Mouse (Mus musculus) urinary bladder, postnatal 10 days (tissue): ENCODE measurements around the gene Arhgef15.
A peak's percentile ranks its signal among the peaks of the same experiment; 100 is the strongest.

Experiments
- DNase-seq: peaks from one replicate; pipeline ENCODE4 v3.0.0; 2022; ENCODE audit warnings: low spot score

The Arhgef15 gene

GRCm38 (mm10) chr11:68914566-68914965 is 42.7 kb downstream of the Arhgef15 start:
- no peak for DNase-seq

- no peak for DNase-seq
Measured at GRCm38 (mm10) chr11:68911531-68912177, 45.6 kb downstream of the Arhgef15 start.

- DNase-seq: no peak
Measured at GRCm38 (mm10) chr11:68908846-68909503, 48.3 kb downstream of the Arhgef15 start.

- no peak for DNase-seq
Measured at GRCm38 (mm10) chr11:68907251-68907650, 50.0 kb downstream of the Arhgef15 start.

GRCm38 (mm10) chr11:68906461-68906790 is 50.9 kb downstream of the Arhgef15 start:
- no peak for DNase-seq

- no peak for DNase-seq
Measured at GRCm38 (mm10) chr11:68905665-68906460, 51.4 kb downstream of the Arhgef15 start.

- DNase-seq: no peak
Measured at GRCm38 (mm10) chr11:68905138-68905531, 52.1 kb downstream of the Arhgef15 start.

GRCm38 (mm10) chr11:68904375-68905137 is 52.7 kb downstream of the Arhgef15 start:
- DNase-seq: no peak

- DNase-seq: no peak
Measured at GRCm38 (mm10) chr11:68903775-68904174, 53.5 kb downstream of the Arhgef15 start.

- no peak for DNase-seq
Measured at GRCm38 (mm10) chr11:68902823-68903222, 54.5 kb downstream of the Arhgef15 start.

GRCm38 (mm10) chr11:68902367-68902766 is 54.9 kb downstream of the Arhgef15 start:
- no peak for DNase-seq

- DNase-seq: no peak
Measured at GRCm38 (mm10) chr11:68902047-68902364, 55.3 kb downstream of the Arhgef15 start.

- DNase-seq: peak; percentile 96
Measured at GRCm38 (mm10) chr11:68901351-68902046, 55.8 kb downstream of the Arhgef15 start, which contains the start of gene Rpl26. TSS of gene Rpl26 (plus strand) at chr11:68901583.

- no peak for DNase-seq
Measured at GRCm38 (mm10) chr11:68900519-68901350, 56.5 kb downstream of the Arhgef15 start.

GRCm38 (mm10) chr11:68899815-68900214 is 57.5 kb downstream of the Arhgef15 start:
- no peak for DNase-seq

- DNase-seq: no peak
Measured at GRCm38 (mm10) chr11:68898790-68899189, 58.5 kb downstream of the Arhgef15 start.

GRCm38 (mm10) chr11:68897838-68898237 is 59.4 kb downstream of the Arhgef15 start:
- DNase-seq: no peak

- no peak for DNase-seq
Measured at GRCm38 (mm10) chr11:68897120-68897519, 60.2 kb downstream of the Arhgef15 start.

- DNase-seq: no peak
Measured at GRCm38 (mm10) chr11:68896247-68896646, 61.0 kb downstream of the Arhgef15 start.

- no peak for DNase-seq
Measured at GRCm38 (mm10) chr11:68893911-68894464, 63.3 kb downstream of the Arhgef15 start.
